Mouse (Mus musculus) MEL (cell line): ENCODE data around the gene Ccl17. TPM values are rescaled to one million over a fixed set of nuclear protein-coding genes. Genes with fewer than 3 reads are reported as not detected.
A peak's percentile ranks its signal among the peaks of the same experiment; 100 is the strongest.

Experiments
- DNase-seq: peaks from one replicate; pipeline ENCODE4 v3.0.0; 2011; ENCODE audit warnings: low read depth, low spot score
- H3K27ac ChIP-seq: 2 replicates; pipeline ENCODE4 v1.5.1; 2012; ENCODE audit warnings: low read depth, mild to moderate bottlenecking, control low read depth, low read length, moderate library complexity; ENCODE audit not compliant: control insufficient read depth
- H3K27me3 ChIP-seq, 2 experiments: fragments of 150-350 bp in 1 of 2; sonication (generic) in 1 of 2; 2 replicates each; pipeline ENCODE4 v1.6.1; 2012; ENCODE audit warnings: low read length in 2 of 2, mild to moderate bottlenecking in 2 of 2, improper control_type of control experiment in 1 of 2, moderate library complexity in 1 of 2; ENCODE audit not compliant: insufficient read depth in 2 of 2, control insufficient read depth in 1 of 2
- H3K36me3 ChIP-seq, 2 experiments: 2 replicates each; pipeline ENCODE4 v1.6.1; 2012 to 2014; ENCODE audit warnings: low read length in 2 of 2, improper control_type of control experiment in 1 of 2, inconsistent platforms in 1 of 2, mild to moderate bottlenecking in 1 of 2; ENCODE audit not compliant: insufficient read depth in 2 of 2, control insufficient read depth in 1 of 2
- H3K4me1 ChIP-seq, 2 experiments: fragments of 150-350 bp in 1 of 2; sonication (generic) in 1 of 2; 2 replicates each; pipeline ENCODE4 v1.6.1; 2012; ENCODE audit warnings: low read length in 2 of 2, improper control_type of control experiment in 1 of 2, mild to moderate bottlenecking in 1 of 2; ENCODE audit not compliant: insufficient read depth in 2 of 2, control insufficient read depth in 1 of 2
- H3K4me3 ChIP-seq, 2 experiments: fragments of 150-350 bp in 1 of 2; sonication (generic) in 1 of 2; 2 replicates each; pipeline ENCODE4 v1.5.1; 2012; ENCODE audit warnings: low read depth in 2 of 2, low read length in 2 of 2, mild to moderate bottlenecking in 2 of 2, moderate library complexity in 2 of 2, control low read depth in 1 of 2, improper control_type of control experiment in 1 of 2; ENCODE audit not compliant: control insufficient read depth in 1 of 2, insufficient read depth in 1 of 2
- H3K79me2 ChIP-seq: 2 replicates; pipeline ENCODE4 v1.6.1; 2012; ENCODE audit warnings: mild to moderate bottlenecking, low read length, moderate library complexity; ENCODE audit not compliant: control insufficient read depth, poor library complexity, insufficient read depth
- H3K9ac ChIP-seq: 2 replicates; pipeline ENCODE4 v1.6.1; 2012; ENCODE audit warnings: low read depth, mild to moderate bottlenecking, control low read depth, low read length, moderate library complexity; ENCODE audit not compliant: control insufficient read depth, poor library complexity, severe bottlenecking
- H3K9me3 ChIP-seq: fragments of 150-350 bp; sonication (generic); replicated peaks from 2 replicates; pipeline ENCODE4 v1.6.1; 2012; ENCODE audit warnings: mild to moderate bottlenecking, low read length, improper control_type of control experiment, moderate library complexity; ENCODE audit not compliant: insufficient read depth
- BHLHE40 ChIP-seq: IDR thresholded peaks from 2 replicates; pipeline ENCODE4 v1.6.1; 2012; ENCODE audit warnings: low read depth, mild to moderate bottlenecking, inconsistent platforms, low read length, improper control_type of control experiment, borderline replicate concordance
- CHD2 ChIP-seq: IDR thresholded peaks from 2 replicates; pipeline ENCODE4 v1.6.1; 2011; ENCODE audit warnings: low read length, improper control_type of control experiment
- CTCF ChIP-seq, 3 experiments: IDR thresholded peaks in 2 of 3; conservative IDR thresholded peaks in 1 of 3; 2 replicates each; pipeline ENCODE4 v1.5.1; 2011 to 2012; ENCODE audit warnings: low read length in 3 of 3, low read depth in 2 of 3, mild to moderate bottlenecking in 2 of 3, improper control_type of control experiment in 1 of 3, inconsistent platforms in 1 of 3, mixed read lengths in 1 of 3, moderate library complexity in 1 of 3; ENCODE audit not compliant: control insufficient read depth in 1 of 3, insufficient read depth in 1 of 3, poor library complexity in 1 of 3, severe bottlenecking in 1 of 3
- E2F4 ChIP-seq: IDR thresholded peaks from 2 replicates; pipeline ENCODE4 v1.6.1; 2011; ENCODE audit warnings: low read depth, low read length, improper control_type of control experiment, borderline replicate concordance
- ELF1 ChIP-seq: IDR thresholded peaks from 2 replicates; pipeline ENCODE4 v1.6.1; 2014; ENCODE audit warnings: low read depth, mild to moderate bottlenecking, inconsistent platforms, low read length, improper control_type of control experiment, moderate library complexity
- ETS1 ChIP-seq: IDR thresholded peaks from 2 replicates; pipeline ENCODE4 v1.6.1; 2012; ENCODE audit warnings: low read depth, mild to moderate bottlenecking, inconsistent platforms, low read length, improper control_type of control experiment, moderate library complexity
- GABPA ChIP-seq: IDR thresholded peaks from 2 replicates; pipeline ENCODE4 v1.6.1; 2012; ENCODE audit warnings: low read depth, mild to moderate bottlenecking, inconsistent platforms, low read length, improper control_type of control experiment, moderate library complexity
- GATA1 ChIP-seq: IDR thresholded peaks from 2 replicates; pipeline ENCODE4 v1.6.1; 2011; ENCODE audit warnings: low read depth, low read length, improper control_type of control experiment
- JUND ChIP-seq: IDR thresholded peaks from 2 replicates; pipeline ENCODE4 v1.6.1; 2011; ENCODE audit warnings: low read depth, mild to moderate bottlenecking, improper control_type of control experiment, low read length
- KAT2A ChIP-seq: conservative IDR thresholded peaks from 2 replicates; pipeline ENCODE4 v1.6.1; 2012; ENCODE audit warnings: low read depth, low read length, improper control_type of control experiment, inconsistent platforms
- MAFK ChIP-seq: IDR thresholded peaks from 2 replicates; pipeline ENCODE4 v1.6.1; 2011; ENCODE audit warnings: low read depth, mild to moderate bottlenecking, low read length, improper control_type of control experiment, borderline replicate concordance
- MAX ChIP-seq: IDR thresholded peaks from 2 replicates; pipeline ENCODE4 v1.6.1; 2011; ENCODE audit warnings: low read length, improper control_type of control experiment
- MAZ ChIP-seq: IDR thresholded peaks from 2 replicates; pipeline ENCODE4 v1.6.1; 2012; ENCODE audit warnings: low read depth, mild to moderate bottlenecking, inconsistent platforms, low read length, improper control_type of control experiment
- MYB ChIP-seq: IDR thresholded peaks from 2 replicates; pipeline ENCODE4 v1.6.1; 2011; ENCODE audit warnings: mild to moderate bottlenecking, low read depth, low read length, improper control_type of control experiment
- MYC ChIP-seq: IDR thresholded peaks from 2 replicates; pipeline ENCODE4 v1.6.1; 2011; ENCODE audit warnings: low read depth, mild to moderate bottlenecking, low read length, improper control_type of control experiment, moderate library complexity
- NRF1 ChIP-seq: IDR thresholded peaks from 2 replicates; pipeline ENCODE4 v1.6.1; 2014; ENCODE audit warnings: low read depth, mild to moderate bottlenecking, inconsistent platforms, low read length, improper control_type of control experiment, moderate library complexity; ENCODE audit not compliant: poor library complexity, insufficient read depth, severe bottlenecking
- POLR2A ChIP-seq, 2 experiments: IDR thresholded peaks; 2 replicates each; pipeline ENCODE4 v1.6.1; 2011 to 2012; ENCODE audit warnings: low read length in 2 of 2, mild to moderate bottlenecking in 2 of 2, control low read depth in 1 of 2, improper control_type of control experiment in 1 of 2, low read depth in 1 of 2, moderate library complexity in 1 of 2; ENCODE audit not compliant: control insufficient read depth in 1 of 2, insufficient read depth in 1 of 2, poor library complexity in 1 of 2
- POLR2AphosphoS2 ChIP-seq: IDR thresholded peaks from 2 replicates; pipeline ENCODE4 v1.6.1; 2011; ENCODE audit warnings: low read length, improper control_type of control experiment
- POLR2AphosphoS5 ChIP-seq: IDR thresholded peaks from 2 replicates; pipeline ENCODE4 v1.6.1; 2012; ENCODE audit warnings: low read depth, borderline replicate concordance, mild to moderate bottlenecking, inconsistent platforms, low read length, moderate library complexity, mixed read lengths
- RAD21 ChIP-seq: IDR thresholded peaks from 2 replicates; pipeline ENCODE4 v1.6.1; 2011; ENCODE audit warnings: mild to moderate bottlenecking, low read depth, low read length, improper control_type of control experiment
- RCOR1 ChIP-seq: IDR thresholded peaks from 2 replicates; pipeline ENCODE4 v1.6.1; 2012; ENCODE audit warnings: low read depth, mild to moderate bottlenecking, inconsistent platforms, low read length, improper control_type of control experiment
- SIN3A ChIP-seq: IDR thresholded peaks from 2 replicates; pipeline ENCODE4 v1.6.1; 2012; ENCODE audit warnings: low read length, improper control_type of control experiment, inconsistent platforms
- SMC3 ChIP-seq: IDR thresholded peaks from 2 replicates; pipeline ENCODE4 v1.6.1; 2011; ENCODE audit warnings: low read depth, low read length, improper control_type of control experiment
- TAL1 ChIP-seq: IDR thresholded peaks from 2 replicates; pipeline ENCODE4 v1.6.1; 2012; ENCODE audit warnings: mild to moderate bottlenecking, inconsistent platforms, low read length, moderate library complexity, mixed read lengths
- TBP ChIP-seq: IDR thresholded peaks from 2 replicates; pipeline ENCODE4 v1.8.0; 2011; ENCODE audit warnings: low read depth, low read length, improper control_type of control experiment
- TCF12 ChIP-seq: IDR thresholded peaks from 2 replicates; pipeline ENCODE4 v1.6.1; 2014; ENCODE audit warnings: low read depth, mild to moderate bottlenecking, inconsistent platforms, low read length, improper control_type of control experiment, moderate library complexity
- UBTF ChIP-seq: IDR thresholded peaks from 2 replicates; pipeline ENCODE4 v1.6.1; 2012; ENCODE audit warnings: low read depth, mild to moderate bottlenecking, inconsistent platforms, low read length, improper control_type of control experiment, moderate library complexity, borderline replicate concordance; ENCODE audit not compliant: insufficient read depth
- USF1 ChIP-seq: IDR thresholded peaks from 2 replicates; pipeline ENCODE4 v1.6.1; 2014; ENCODE audit warnings: low read depth, mild to moderate bottlenecking, inconsistent platforms, low read length, improper control_type of control experiment, moderate library complexity
- ZMIZ1 ChIP-seq: IDR thresholded peaks from 2 replicates; pipeline ENCODE4 v1.6.1; 2012; ENCODE audit warnings: low read depth, mild to moderate bottlenecking, inconsistent platforms, low read length, improper control_type of control experiment, moderate library complexity
- ZNF384 ChIP-seq: IDR thresholded peaks from 2 replicates; pipeline ENCODE4 v1.6.1; 2012; ENCODE audit warnings: low read depth, mild to moderate bottlenecking, inconsistent platforms, low read length, improper control_type of control experiment
- polyA plus RNA-seq, 2 experiments: library from polyadenylated mRNA; stranded (reverse) in 1 of 2; unstranded in 1 of 2; fragments of >175 nt in 1 of 2; fragments of >200 nt in 1 of 2; gene quantifications; 2 replicates each; pipeline versions ENCODE4 v1.2.1 to v1.2.4; 2012; ENCODE audit warnings: low replicate concordance in 2 of 2, low read depth in 1 of 2; ENCODE audit not compliant: insufficient read length in 2 of 2, insufficient read depth in 1 of 2, missing spikeins in 1 of 2
- total RNA-seq: library from RNA; depleted of rRNA; stranded (reverse); fragments of 300-350 nt; gene quantifications from 2 replicates; pipeline ENCODE4 v1.2.3, GENCODE M21; 2012

Ccl17 gene
- total and polyA plus RNA-seq, 3 experiments: 0.43 TPM; not detected in 2

DNA sequence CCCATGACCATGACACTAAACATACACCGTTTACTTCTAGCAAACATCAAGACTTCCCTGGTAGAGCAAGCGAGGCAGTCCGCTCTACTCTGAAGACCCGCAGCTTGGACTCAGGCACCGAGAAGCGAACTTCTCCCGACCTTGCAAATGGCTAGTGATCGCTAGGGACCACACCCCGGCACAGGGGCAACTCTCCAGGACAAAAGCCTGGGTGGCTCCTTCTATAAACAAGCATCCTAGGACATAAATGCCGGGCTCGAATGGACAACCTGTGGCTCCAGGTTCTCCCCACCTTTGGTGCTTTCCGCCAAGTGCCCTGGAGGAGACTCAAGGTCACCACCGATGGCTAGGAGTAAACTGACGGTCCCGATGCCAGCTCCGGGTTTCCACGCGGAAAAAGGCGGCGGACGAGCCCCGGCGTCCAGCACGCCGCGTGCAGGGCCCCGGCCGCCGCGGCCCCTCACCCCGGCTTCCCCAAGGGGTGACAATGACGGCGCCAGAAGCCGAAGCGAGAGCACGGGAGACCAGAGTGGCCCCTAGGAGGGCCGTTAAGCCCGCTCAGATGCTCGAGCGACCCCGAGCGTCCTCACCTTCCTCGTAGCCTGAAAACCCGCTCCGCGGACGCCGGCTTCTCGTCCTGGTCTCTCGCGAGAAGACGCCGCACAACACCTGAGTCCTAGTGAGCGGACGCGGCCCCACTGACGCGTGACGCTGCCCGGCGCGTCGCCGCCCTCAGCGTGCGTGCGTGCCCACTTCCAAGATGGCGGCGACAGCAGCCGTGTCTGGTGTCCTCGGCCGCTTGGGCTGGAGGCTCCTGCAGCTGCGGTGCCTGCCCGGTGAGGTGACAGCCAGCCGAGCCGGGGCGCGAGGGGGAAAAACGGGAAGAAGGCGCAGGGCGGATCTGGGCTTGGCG is 27.7 kb downstream of the Ccl17 start, which contains the start of the genes Coq9 and Ciapin1 (continued):
- TF ChIP-seq MAX (peak; percentile 58), MAFK (no peak), CTCF (IDR thresholded peaks at IDR 0.05 in 2 of 3, conservative IDR thresholded peaks at IDR 0.05 in 1 of 3; ENCODE audit: control insufficient read depth in 1 of 3, insufficient read depth in 1 of 3, low read depth in 2 of 3, low read length in 3 of 3, poor library complexity in 1 of 3, severe bottlenecking in 1 of 3) (no peak), TAL1 (no peak), BHLHE40 (no peak), UBTF (peak; percentile 86; the same call in 1 of the 2 replicates), MAZ (no peak), CHD2 (peak; percentile 97), RAD21 (no peak), E2F4 (no peak), RCOR1 (no peak), MYC (no peak), ZNF384 (no peak), ELF1 (peak; percentile 51; the same call in 1 of the 2 replicates), POLR2AphosphoS5 (no peak)
- TF ChIP-seq, all 39 proteins: peak for 17

DNA sequence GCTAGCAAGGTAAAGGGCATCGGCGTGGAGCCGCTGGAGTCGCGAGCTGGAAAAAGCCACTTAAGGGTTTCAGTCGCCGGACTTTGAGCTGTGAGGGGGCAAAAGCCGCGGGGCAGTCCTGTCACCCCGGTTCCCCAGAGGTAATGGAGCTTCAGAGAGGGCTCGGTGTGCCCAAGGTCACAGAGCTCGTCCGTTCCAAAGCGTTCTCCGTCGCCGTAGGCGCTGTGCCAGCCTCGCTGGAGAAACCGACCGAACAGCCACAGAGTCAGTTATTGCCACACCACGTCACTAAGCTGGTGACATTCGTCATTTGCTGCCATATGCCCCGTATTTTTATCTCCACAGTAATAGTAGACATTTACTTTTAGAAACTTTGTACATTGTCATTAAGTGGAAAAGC is 28.3 kb downstream of the Ccl17 start:
- peak; percentile 85 for DNase-seq
- Histone ChIP-seq H3K4me1 (peaks cover 4 to 6% of the 10 kb centered on the region in 2 experiments), H3K27me3 (no peaks in the 10 kb centered on the region), H3K36me3 (peaks cover 2 to 16% of the 10 kb centered on the region in 2 experiments; a peak in 2 of 4 replicates), H3K79me2 (peaks cover 36% of the 10 kb centered on the region), H3K4me3 (peak overlapping the region; percentile 81), H3K9ac (peak overlapping the region; percentile 89), H3K27ac (peak overlapping the region; percentile 75), H3K9me3 (no peaks in the 10 kb centered on the region)
- no peak for TF ChIP-seq RCOR1
- TF ChIP-seq CHD2: no peak
- TF ChIP-seq E2F4: no peak
- no peak for TF ChIP-seq KAT2A
- peak; percentile 84; the same call in 1 of the 2 replicates for TF ChIP-seq MYC
- TF ChIP-seq SMC3: no peak
- TF ChIP-seq POLR2AphosphoS2: no peak
- TF ChIP-seq TAL1: no peak
- no peak for TF ChIP-seq BHLHE40
- TF ChIP-seq ZMIZ1: 0 out of 2 replicates have a peak, but pooled peaks have one; percentile 24
- 0 out of 2 replicates have a peak, but pooled peaks have one; percentile 23 for TF ChIP-seq GATA1
- no peak for TF ChIP-seq CTCF (IDR thresholded peaks at IDR 0.05 in 2 of 3, conservative IDR thresholded peaks at IDR 0.05 in 1 of 3; ENCODE audit: control insufficient read depth in 1 of 3, insufficient read depth in 1 of 3, low read depth in 2 of 3, low read length in 3 of 3, poor library complexity in 1 of 3, severe bottlenecking in 1 of 3)
- no peak for TF ChIP-seq MAFK
- no peak for TF ChIP-seq NRF1
- no peak for TF ChIP-seq MAZ
- no peak for TF ChIP-seq USF1
- peak; percentile 72; the same call in 1 of the 2 replicates for TF ChIP-seq MYB
- no peak for TF ChIP-seq UBTF
- peak; percentile 70; the same call in 1 of the 2 replicates for TF ChIP-seq ETS1
- TF ChIP-seq GABPA: no peak
- TF ChIP-seq TBP: peak; percentile 73
- no peak for TF ChIP-seq MAX
- TF ChIP-seq JUND: no peak
- TF ChIP-seq RAD21: no peak
- no peak for TF ChIP-seq TCF12
- TF ChIP-seq ELF1: no peak
- peak in 1 of 2 experiments; percentile 16; a peak in 1 of 4 replicates for TF ChIP-seq POLR2A (IDR thresholded peaks at IDR 0.05; ENCODE audit: control insufficient read depth in 1 of 2, insufficient read depth in 1 of 2, low read depth in 1 of 2, low read length in 2 of 2, poor library complexity in 1 of 2)
- peak; percentile 4; the same call in 1 of the 2 replicates for TF ChIP-seq SIN3A
